Mouse (Mus musculus): ENCODE measurements at regions not wholly inside any gene's neighbourhood (a gene's known extent, or its start where the extent isn't known, plus 50 kb on each side); places are given as distances from the start of the nearest gene placed in this dataset.

GRCm38 (mm10) chr17:14532298-14532978 lies 161.6 kb downstream of the Thbs2 start:
- DNase-seq (ENCODE audit: extremely low spot score, low spot score) = no peak
- WGBS = 88% methylated on average over 8 of the region's 8 CpGs
- no peak overlapping the region for H3K27ac ChIP-seq

GRCm38 (mm10) chr17:14531796-14532195 lies 162.2 kb downstream of the Thbs2 start:
- Histone ChIP-seq H3K27ac (no peak overlapping the region), H3K4me3 (no peak overlapping the region), H3K36me3 (replicated peaks) (no peaks in the 10 kb centered on the region), H3K4me1 (no peaks in the 10 kb centered on the region), H3K27me3 (ENCODE audit: poor library complexity, severe bottlenecking) (no peaks in the 10 kb centered on the region), H3K9me3 (no peaks in the 10 kb centered on the region)
- 93% methylated on average over 3 of the region's 3 CpGs for WGBS
- DNase-seq (ENCODE audit: extremely low spot score, low spot score) = no peak

More at GRCm38 (mm10) chr17:14532298-14532978, 161.6 kb downstream of the Thbs2 start:
- Histone ChIP-seq H3K27me3 (ENCODE audit: poor library complexity, severe bottlenecking) (no peaks in the 10 kb centered on the region), H3K4me1 (no peaks in the 10 kb centered on the region), H3K4me3 (no peak overlapping the region), H3K9me3 (no peaks in the 10 kb centered on the region), H3K36me3 (replicated peaks) (no peaks in the 10 kb centered on the region)

GRCm38 (mm10) chr17:14527691-14528090 lies 166.3 kb downstream of the Thbs2 start:
- no peaks in the 10 kb centered on the region for H3K27me3 ChIP-seq (ENCODE audit: poor library complexity, severe bottlenecking)
- WGBS = 88% methylated on average over 2 of the region's 2 CpGs
- DNase-seq (ENCODE audit: extremely low spot score, low spot score) = no peak
- no peak overlapping the region for H3K27ac ChIP-seq
- H3K36me3 ChIP-seq (replicated peaks) = no peaks in the 10 kb centered on the region
- H3K9me3 ChIP-seq = no peaks in the 10 kb centered on the region
- no peaks in the 10 kb centered on the region for H3K4me1 ChIP-seq
- H3K4me3 ChIP-seq = no peak overlapping the region

GRCm38 (mm10) chr17:14525255-14525654 lies 168.8 kb downstream of the Thbs2 start:
- Histone ChIP-seq H3K27me3 (ENCODE audit: poor library complexity, severe bottlenecking) (no peaks in the 10 kb centered on the region), H3K9me3 (no peaks in the 10 kb centered on the region), H3K36me3 (replicated peaks) (no peaks in the 10 kb centered on the region), H3K27ac (no peak overlapping the region), H3K4me1 (no peaks in the 10 kb centered on the region), H3K4me3 (no peak overlapping the region)
- DNase-seq (ENCODE audit: extremely low spot score, low spot score) = no peak
- WGBS = 87% methylated on average over 7 of the region's 7 CpGs

- no peaks in the 10 kb centered on the region for H3K4me1 ChIP-seq
- H3K36me3 ChIP-seq (replicated peaks) = no peaks in the 10 kb centered on the region
- WGBS = 52% methylated on average over 13 of the region's 13 CpGs
- peak; percentile 52 for DNase-seq (ENCODE audit: extremely low spot score, low spot score)
- no peaks in the 10 kb centered on the region for H3K9me3 ChIP-seq
- H3K27me3 ChIP-seq (ENCODE audit: poor library complexity, severe bottlenecking) = no peaks in the 10 kb centered on the region
- no peak overlapping the region for H3K27ac ChIP-seq
- H3K4me3 ChIP-seq = no peak overlapping the region
These were observed 169.4 kb downstream of the Thbs2 start for GRCm38 (mm10) chr17:14524426-14525236.

- no peaks in the 10 kb centered on the region for H3K27me3 ChIP-seq (ENCODE audit: poor library complexity, severe bottlenecking)
- no peaks in the 10 kb centered on the region for H3K9me3 ChIP-seq
- WGBS = 77% methylated on average over 2 of the region's 2 CpGs
- H3K4me1 ChIP-seq = no peaks in the 10 kb centered on the region
- no peak overlapping the region for H3K27ac ChIP-seq
- no peaks in the 10 kb centered on the region for H3K36me3 ChIP-seq (replicated peaks)
- no peak for DNase-seq (ENCODE audit: extremely low spot score, low spot score)
- H3K4me3 ChIP-seq = no peak overlapping the region
These were observed 172.0 kb downstream of the Thbs2 start for GRCm38 (mm10) chr17:14522011-14522410.

- Histone ChIP-seq H3K9me3 (no peaks in the 10 kb centered on the region), H3K4me3 (no peak overlapping the region), H3K27me3 (ENCODE audit: poor library complexity, severe bottlenecking) (no peaks in the 10 kb centered on the region), H3K36me3 (replicated peaks) (no peaks in the 10 kb centered on the region), H3K27ac (no peak overlapping the region), H3K4me1 (no peaks in the 10 kb centered on the region)
- DNase-seq (ENCODE audit: extremely low spot score, low spot score) = peak; percentile 69
- WGBS = 16% methylated on average over 5 of the region's 5 CpGs
These were observed 173.5 kb downstream of the Thbs2 start for GRCm38 (mm10) chr17:14520565-14520964.

- H3K36me3 ChIP-seq (replicated peaks) = no peaks in the 10 kb centered on the region
- H3K9me3 ChIP-seq = no peaks in the 10 kb centered on the region
- H3K4me1 ChIP-seq = no peaks in the 10 kb centered on the region
- no peak overlapping the region for H3K27ac ChIP-seq
- whole genome bisulfite sequencing = 93% methylated on average over 4 of the region's 4 CpGs
- no peaks in the 10 kb centered on the region for H3K27me3 ChIP-seq (ENCODE audit: poor library complexity, severe bottlenecking)
- H3K4me3 ChIP-seq = no peak overlapping the region
- no peak for DNase-seq (ENCODE audit: extremely low spot score, low spot score)
These were observed 174.7 kb downstream of the Thbs2 start for GRCm38 (mm10) chr17:14519367-14519766.

- H3K9me3 ChIP-seq = no peaks in the 10 kb centered on the region
- 87% methylated on average over 12 of the region's 12 CpGs for WGBS
These were observed 175.8 kb downstream of the Thbs2 start for GRCm38 (mm10) chr17:14518216-14518615.

GRCm38 (mm10) chr17:14517368-14517767 lies 176.7 kb downstream of the Thbs2 start:
- Histone ChIP-seq H3K27ac (no peak overlapping the region), H3K27me3 (ENCODE audit: poor library complexity, severe bottlenecking) (no peaks in the 10 kb centered on the region), H3K4me1 (no peaks in the 10 kb centered on the region), H3K9me3 (no peaks in the 10 kb centered on the region), H3K36me3 (replicated peaks) (no peaks in the 10 kb centered on the region), H3K4me3 (no peak overlapping the region)
- DNase-seq (ENCODE audit: extremely low spot score, low spot score) = no peak
- WGBS = 92% methylated on average over 5 of the region's 5 CpGs

More at GRCm38 (mm10) chr17:14518216-14518615, 175.8 kb downstream of the Thbs2 start:
- Histone ChIP-seq H3K27ac (no peak overlapping the region), H3K4me1 (no peaks in the 10 kb centered on the region), H3K4me3 (no peak overlapping the region), H3K36me3 (replicated peaks) (no peaks in the 10 kb centered on the region), H3K27me3 (ENCODE audit: poor library complexity, severe bottlenecking) (no peaks in the 10 kb centered on the region)
- no peak for DNase-seq (ENCODE audit: extremely low spot score, low spot score)

- H3K27me3 ChIP-seq (ENCODE audit: poor library complexity, severe bottlenecking) = no peaks in the 10 kb centered on the region
- no peak overlapping the region for H3K4me3 ChIP-seq
- DNase-seq (ENCODE audit: extremely low spot score, low spot score) = peak; percentile 26
- no peaks in the 10 kb centered on the region for H3K36me3 ChIP-seq (replicated peaks)
- H3K9me3 ChIP-seq = no peaks in the 10 kb centered on the region
- no peaks in the 10 kb centered on the region for H3K4me1 ChIP-seq
- WGBS = 43% methylated on average over 8 of the region's 8 CpGs
- H3K27ac ChIP-seq = no peak overlapping the region
These were observed 177.9 kb downstream of the Thbs2 start for GRCm38 (mm10) chr17:14516097-14516496.

GRCm38 (mm10) chr17:14513454-14513853 lies 180.6 kb downstream of the Thbs2 start:
- no peaks in the 10 kb centered on the region for H3K9me3 ChIP-seq
- H3K4me1 ChIP-seq = no peaks in the 10 kb centered on the region
- no peaks in the 10 kb centered on the region for H3K36me3 ChIP-seq (replicated peaks)
- no peak overlapping the region for H3K27ac ChIP-seq
- H3K4me3 ChIP-seq = no peak overlapping the region
- H3K27me3 ChIP-seq (ENCODE audit: poor library complexity, severe bottlenecking) = no peaks in the 10 kb centered on the region
- 90% methylated on average over 4 of the region's 4 CpGs for WGBS
- DNase-seq (ENCODE audit: extremely low spot score, low spot score) = no peak

GRCm38 (mm10) chr17:14510486-14510885 lies 183.5 kb downstream of the Thbs2 start:
- WGBS = 82% methylated on average over 6 of the region's 6 CpGs
- no peak for DNase-seq (ENCODE audit: extremely low spot score, low spot score)
- H3K4me3 ChIP-seq = no peak overlapping the region

More at GRCm38 (mm10) chr17:14510486-14510885, 183.5 kb downstream of the Thbs2 start:
- Histone ChIP-seq H3K36me3 (replicated peaks) (no peaks in the 10 kb centered on the region), H3K9me3 (no peaks in the 10 kb centered on the region), H3K27me3 (ENCODE audit: poor library complexity, severe bottlenecking) (no peaks in the 10 kb centered on the region), H3K4me1 (no peaks in the 10 kb centered on the region), H3K27ac (no peak overlapping the region)

Measured in forebrain, embryonic 10.5 days (tissue).